Mouse (Mus musculus) cerebellum, adult 9-11 months (tissue): ENCODE data around the gene Rps6kb2.

Experiments
- DNase-seq: peaks from one replicate; pipeline ENCODE4 v3.0.0; 2022

The Rps6kb2 gene

DNA sequence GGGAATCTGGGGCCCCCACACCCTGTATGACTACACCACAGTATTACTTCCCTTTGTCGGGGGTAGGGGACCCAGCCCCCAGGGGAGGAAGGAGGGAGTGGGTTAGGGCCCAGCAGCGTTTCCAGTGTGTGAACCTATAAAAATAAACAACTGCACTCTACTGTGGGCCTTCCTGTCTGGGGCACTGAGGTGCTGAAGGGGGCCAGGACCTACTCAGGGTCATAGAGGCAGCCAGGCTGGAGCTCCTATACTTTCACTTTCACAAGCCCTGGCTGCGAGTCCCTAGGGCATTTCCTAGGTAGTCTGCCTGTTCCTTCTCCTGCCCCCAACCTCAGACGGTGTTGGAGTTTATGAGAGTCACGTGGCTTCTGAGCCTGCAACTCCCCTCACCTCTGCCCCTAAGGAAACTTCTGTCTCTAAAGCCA is 49.3 kb downstream of the Rps6kb2 start:
- DNase-seq, result no peak

DNA sequence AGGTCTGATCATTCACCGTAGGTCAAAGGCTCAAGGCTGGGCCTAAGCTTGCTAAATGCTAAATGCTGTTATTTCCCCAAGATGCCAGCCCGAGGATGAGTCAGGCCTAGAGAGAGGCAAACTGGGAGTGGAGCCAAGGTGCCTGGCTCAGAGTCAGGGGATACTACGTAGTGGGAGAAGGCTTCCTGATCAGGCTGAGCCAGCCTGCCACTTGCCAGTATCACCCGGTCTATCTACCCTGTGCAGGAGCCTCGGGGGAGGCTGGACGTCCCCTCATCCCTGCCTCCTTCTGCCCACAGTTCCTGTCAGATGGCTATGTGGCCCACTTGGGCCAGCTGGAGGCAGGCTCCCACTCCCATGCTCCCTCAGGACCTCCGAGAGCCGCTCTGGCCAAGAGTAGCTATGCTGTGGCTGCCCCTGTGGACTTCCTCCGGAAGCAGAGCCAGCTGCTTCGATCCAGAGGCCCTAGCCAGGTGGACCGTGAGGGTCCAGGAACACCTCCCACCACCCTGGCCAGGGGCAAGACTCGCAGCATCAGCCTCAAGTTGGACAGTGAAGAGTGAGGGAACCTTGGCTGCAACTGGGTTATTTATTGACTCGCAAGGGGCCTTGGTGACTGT is 49.9 kb downstream of the Rps6kb2 start:
- DNase-seq, result peak; percentile 95

DNA sequence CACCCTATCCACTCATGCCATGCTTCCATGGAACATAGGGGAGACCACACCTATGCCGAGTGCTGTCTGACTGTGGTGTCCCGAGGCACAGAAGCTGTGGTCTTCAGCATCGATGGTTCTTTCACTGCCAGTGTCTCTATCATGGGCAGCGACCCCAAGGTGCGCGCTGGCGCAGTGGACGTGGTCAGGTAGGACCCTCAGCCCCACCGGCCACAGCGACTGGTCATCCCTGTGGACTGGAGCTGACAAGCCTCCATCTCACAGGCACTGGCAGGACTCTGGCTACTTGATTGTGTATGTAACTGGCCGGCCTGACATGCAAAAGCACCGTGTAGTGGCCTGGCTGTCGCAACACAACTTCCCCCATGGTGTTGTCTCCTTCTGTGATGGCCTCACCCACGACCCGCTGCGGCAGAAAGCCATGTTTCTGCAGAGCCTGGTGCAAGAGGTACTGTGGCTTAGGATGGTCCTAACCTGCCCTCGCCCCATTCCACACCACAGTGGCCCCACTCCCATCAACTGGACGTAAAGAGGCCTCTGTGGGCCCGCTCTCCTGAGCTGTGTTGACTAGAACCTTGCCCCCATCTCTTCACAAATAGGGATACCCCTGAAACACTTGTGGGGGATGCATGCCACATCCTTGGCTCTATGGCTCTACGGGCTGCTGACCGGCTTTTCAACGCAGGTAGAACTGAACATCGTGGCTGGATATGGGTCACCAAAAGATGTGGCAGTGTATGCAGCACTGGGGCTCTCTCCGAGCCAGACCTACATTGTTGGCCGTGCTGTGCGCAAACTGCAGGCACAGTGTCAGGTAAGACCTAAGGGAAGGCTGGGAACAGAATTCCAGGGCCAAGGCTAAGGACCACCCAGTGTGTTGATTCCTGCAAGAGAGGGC is 50.8 kb downstream of the Rps6kb2 start:
- peak; percentile 56 for DNase-seq

DNA sequence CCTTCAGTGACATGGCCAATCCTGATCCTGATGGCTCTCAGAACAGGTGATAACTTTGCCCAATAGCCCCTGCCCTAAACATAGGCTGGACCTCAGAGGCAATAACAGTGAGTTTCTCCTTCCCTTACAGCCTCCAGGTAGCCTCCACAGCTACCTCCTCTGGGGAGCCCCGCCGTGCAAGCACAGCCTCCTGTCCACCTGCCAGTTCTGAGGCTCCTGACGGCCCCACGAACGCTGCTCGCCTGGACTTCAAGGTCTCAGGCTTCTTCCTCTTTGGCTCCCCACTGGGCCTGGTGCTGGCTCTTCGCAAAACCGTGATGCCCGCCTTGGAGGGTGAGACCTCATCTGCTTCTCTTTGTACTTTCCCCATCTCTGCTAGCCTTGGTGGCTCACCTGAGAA is 54.6 kb downstream of the Rps6kb2 start:
- DNase-seq, result no peak

DNA sequence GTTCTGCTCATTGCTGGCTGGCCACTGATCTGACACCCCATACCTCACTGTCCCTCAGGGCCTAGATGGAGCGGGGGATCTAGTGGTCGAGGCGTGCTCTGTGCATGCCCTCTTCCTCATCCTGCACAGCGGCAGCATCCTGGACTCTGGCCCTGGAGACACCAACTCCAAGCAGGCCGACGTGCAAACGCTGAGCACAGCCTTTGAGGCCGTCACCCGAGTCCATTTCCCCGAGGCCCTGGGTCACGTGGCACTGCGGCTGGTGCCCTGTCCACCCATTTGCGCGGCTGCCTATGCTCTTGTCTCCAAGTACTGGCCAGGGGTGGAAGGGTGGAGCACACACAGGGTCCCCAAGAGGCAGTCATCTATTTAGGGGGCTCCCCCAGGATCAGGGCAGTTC is 56.5 kb downstream of the Rps6kb2 start:
- no peak for DNase-seq

DNA sequence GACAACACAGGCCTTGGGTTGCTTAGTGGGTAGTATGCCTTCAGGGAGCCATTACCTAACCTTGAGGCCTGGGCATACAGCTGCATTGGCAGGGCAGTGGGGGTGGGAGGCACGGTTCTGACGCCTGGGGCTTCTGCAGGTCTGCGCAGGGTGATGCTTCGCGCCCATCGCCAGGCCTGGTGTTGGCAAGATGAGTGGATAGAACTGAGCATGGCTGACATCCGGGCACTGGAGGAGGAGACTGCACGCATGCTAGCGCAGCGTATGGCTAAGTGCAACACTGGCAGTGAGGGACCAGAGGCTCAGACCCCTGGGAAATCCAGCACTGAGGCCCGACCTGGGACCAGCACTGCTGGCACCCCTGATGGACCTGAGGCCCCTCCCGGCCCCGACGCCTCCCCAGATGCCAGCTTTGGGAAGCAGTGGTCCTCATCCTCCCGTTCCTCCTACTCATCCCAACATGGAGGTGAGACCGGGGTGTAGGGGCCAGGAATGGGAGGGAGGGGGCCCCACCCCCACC is 58.4 kb downstream of the Rps6kb2 start:
- peak; percentile 58 for DNase-seq
